Mouse (Mus musculus): ENCODE data around the gene Cst8. TPM values are rescaled to one million over a fixed set of nuclear protein-coding genes. Genes with fewer than 3 reads are reported as not detected.

Cst8 gene
- not detected in 2 replicates for polyA plus RNA-seq (2015; fragmentation: Nextera tagmentation; extraction: Ambion mirVana)

GRCm38 (mm10) chr2:148798485-148798884, at the start of gene Cst8:
Gene Cst8 (plus strand): TSS chr2:148798785.

GRCm38 (mm10) chr2:148750058-148750457, 48.5 kb upstream of the Cst8 start, which contains the start of gene Cstl1:
Gene Cstl1 (plus strand): TSS chr2:148750358.

GRCm38 (mm10) chr2:148771397-148771796, 27.2 kb upstream of the Cst8 start, which contains the start of gene Cst11:
Gene Cst11 (minus strand): TSS chr2:148771497.

GRCm38 (mm10) chr2:148781709-148782108, 16.9 kb upstream of the Cst8 start, which contains the start of gene 8030411F24Rik:
Gene 8030411F24Rik (plus strand): TSS chr2:148782009.

GRCm38 (mm10) chr2:148789142-148789541, 9.4 kb upstream of the Cst8 start, which contains the start of gene Cst12:
Gene Cst12 (plus strand): TSS chr2:148789361.

GRCm38 (mm10) chr2:148819909-148820308, 21.3 kb downstream of the Cst8 start, which contains the start of gene Cst13:
Gene Cst13 (plus strand): TSS chr2:148820081.

GRCm38 (mm10) chr2:148834912-148835311, 36.3 kb downstream of the Cst8 start, which contains the start of gene Cst9:
Gene Cst9 (plus strand): TSS chr2:148835147.

Other genes starting within 250 kb of the Cst8 start
- 35.7 and 37.2 TPM in 2 replicates for gene Nxt1, start 126.2 kb upstream of the Cst8 start, polyA plus RNA-seq (2015; fragmentation: Nextera tagmentation; extraction: Ambion mirVana)
- 14.7 and 21.6 TPM in 2 replicates for gene Gzf1, start 117.8 kb upstream of the Cst8 start, polyA plus RNA-seq (2015; fragmentation: Nextera tagmentation; extraction: Ambion mirVana)
- 97.4 and 109 TPM in 2 replicates for gene Napb, start 66.3 kb upstream of the Cst8 start, polyA plus RNA-seq (2015; fragmentation: Nextera tagmentation; extraction: Ambion mirVana)
- gene Cstl1, start 48.4 kb upstream of the Cst8 start, polyA plus RNA-seq (2015; fragmentation: Nextera tagmentation; extraction: Ambion mirVana), result not detected in 2 replicates
- not detected in 2 replicates for gene Cst11, start 27.3 kb upstream of the Cst8 start, polyA plus RNA-seq (2015; fragmentation: Nextera tagmentation; extraction: Ambion mirVana)
- gene 8030411F24Rik, start 16.8 kb upstream of the Cst8 start, polyA plus RNA-seq (2015; fragmentation: Nextera tagmentation; extraction: Ambion mirVana), result not detected in 2 replicates
- gene Cst12, start 9.4 kb upstream of the Cst8 start, polyA plus RNA-seq (2015; fragmentation: Nextera tagmentation; extraction: Ambion mirVana), result not detected in 2 replicates
- gene Cst13, start 21.3 kb downstream of the Cst8 start, polyA plus RNA-seq (2015; fragmentation: Nextera tagmentation; extraction: Ambion mirVana), result not detected in 2 replicates
- not detected in 2 replicates for gene Cst9, start 36.4 kb downstream of the Cst8 start, polyA plus RNA-seq (2015; fragmentation: Nextera tagmentation; extraction: Ambion mirVana)
- not detected in 2 replicates for gene 9230104L09Rik, start 66.3 kb downstream of the Cst8 start, polyA plus RNA-seq (2015; fragmentation: Nextera tagmentation; extraction: Ambion mirVana)
- 1,629 and 2,063 TPM in 2 replicates for gene Cst3, start 76.9 kb downstream of the Cst8 start, polyA plus RNA-seq (2015; fragmentation: Nextera tagmentation; extraction: Ambion mirVana)
- not detected in 2 replicates for gene Gm1330, start 204.5 kb downstream of the Cst8 start, polyA plus RNA-seq (2015; fragmentation: Nextera tagmentation; extraction: Ambion mirVana)
- gene Gm10750, start 218.5 kb downstream of the Cst8 start, polyA plus RNA-seq (2015; fragmentation: Nextera tagmentation; extraction: Ambion mirVana), result not detected in 2 replicates

Measured in neural tube, postnatal 0 days (tissue).